Mouse (Mus musculus) right cerebral cortex, postnatal 14 days (tissue): ENCODE data around the gene Tctn3.
"Not testable (repeated sequence)": the region's sequence is repeated elsewhere in the genome, so short reads cannot be mapped to it uniquely, and the experiment has no call there.

ENCODE experiments used
- DNase-seq: peaks from one replicate; pipeline ENCODE4 v3.0.0; 2022

Gene Tctn3

DNA sequence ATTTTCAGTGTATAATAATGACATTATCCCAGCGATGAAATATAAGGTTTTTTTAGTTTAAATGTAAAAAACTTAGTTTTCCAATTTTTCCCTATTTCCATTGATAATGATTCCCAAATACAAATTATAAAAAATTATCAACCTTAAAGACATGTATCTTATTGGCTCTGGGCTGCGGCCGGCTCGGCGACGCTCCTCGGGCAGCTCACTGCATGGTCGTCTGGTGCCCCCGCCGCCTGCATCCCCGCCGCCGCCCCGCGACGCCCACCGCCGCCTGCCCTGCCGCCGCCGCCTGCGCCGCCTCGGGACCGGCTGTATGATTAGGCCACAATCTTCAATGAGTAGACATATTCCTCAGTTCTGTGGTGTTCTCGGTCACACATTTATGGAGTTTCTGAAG is 9.6 kb upstream of the Tctn3 start:
- DNase-seq: not testable (repeated sequence)

- no peak for DNase-seq
Measured at GRCm38 (mm10) chr19:40616021-40616420, 4.0 kb upstream of the Tctn3 start.

DNA sequence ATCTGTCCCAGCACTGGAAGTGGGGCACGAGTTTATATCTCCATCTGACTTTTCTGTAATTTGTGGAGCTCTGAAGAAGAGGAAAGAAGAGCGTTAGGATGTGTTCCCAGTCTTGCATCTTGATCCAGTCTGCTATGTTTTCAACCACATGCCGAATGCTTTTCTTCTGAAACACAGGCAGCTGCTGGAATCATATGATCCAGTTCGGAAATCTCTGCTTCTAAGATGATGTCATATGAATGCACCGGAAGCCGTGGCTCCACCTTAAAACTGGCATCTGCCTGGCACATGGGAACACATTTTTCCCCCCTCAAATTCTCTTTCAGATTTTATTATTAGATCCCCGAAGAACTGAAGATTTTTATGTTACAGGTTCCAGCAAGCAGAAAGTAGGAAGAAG is 2.8 kb upstream of the Tctn3 start:
- no peak for DNase-seq

DNA sequence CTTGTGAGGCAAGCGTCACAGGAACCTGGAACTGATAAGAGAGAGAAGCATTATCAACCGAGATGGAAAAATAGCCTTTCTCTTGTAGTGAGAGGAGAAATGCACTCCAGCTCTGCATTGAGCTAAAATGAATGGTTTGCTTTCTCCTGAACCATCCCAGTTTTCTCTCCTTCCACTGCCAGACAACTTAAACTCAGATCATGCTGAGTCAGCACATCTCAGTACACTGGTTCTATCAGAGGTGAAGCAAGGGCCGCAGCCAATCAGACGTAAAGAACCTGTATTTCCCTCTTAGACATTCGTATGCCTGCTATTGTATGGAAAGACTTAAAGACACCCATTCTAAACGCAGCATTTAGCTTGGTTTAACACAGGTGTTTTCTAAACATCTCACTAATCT is 4.4 kb downstream of the Tctn3 start:
- no peak for DNase-seq

- DNase-seq: no peak
Measured at GRCm38 (mm10) chr19:40605189-40605588, 6.8 kb downstream of the Tctn3 start.

- no peak for DNase-seq
Measured at GRCm38 (mm10) chr19:40601870-40602269, 10.2 kb downstream of the Tctn3 start.

DNA sequence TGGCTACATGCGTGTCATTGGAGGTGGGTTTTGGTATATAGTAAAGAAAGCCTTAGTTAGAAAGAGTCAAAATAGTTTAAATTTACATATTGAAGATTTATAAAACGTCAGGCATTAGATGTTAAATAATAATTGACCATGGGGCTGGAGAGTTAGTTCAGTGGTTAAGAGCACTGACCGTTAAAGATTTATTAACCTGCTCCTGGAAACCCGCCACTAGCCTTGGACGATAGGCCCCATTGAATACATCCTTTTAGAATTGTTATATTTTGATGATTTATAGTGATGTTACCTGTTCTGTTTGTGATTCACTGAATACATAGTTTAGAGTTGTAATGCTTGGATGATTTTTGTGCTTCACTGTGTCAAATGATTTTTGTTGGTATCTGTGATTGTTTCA is 11.2 kb downstream of the Tctn3 start:
- not testable (repeated sequence) for DNase-seq

GRCm38 (mm10) chr19:40595831-40596230 is 16.2 kb downstream of the Tctn3 start:
- no peak for DNase-seq

GRCm38 (mm10) chr19:40595231-40595630 is 16.8 kb downstream of the Tctn3 start:
- no peak for DNase-seq

- DNase-seq: no peak
Measured at GRCm38 (mm10) chr19:40589530-40589880, 22.5 kb downstream of the Tctn3 start.

DNA sequence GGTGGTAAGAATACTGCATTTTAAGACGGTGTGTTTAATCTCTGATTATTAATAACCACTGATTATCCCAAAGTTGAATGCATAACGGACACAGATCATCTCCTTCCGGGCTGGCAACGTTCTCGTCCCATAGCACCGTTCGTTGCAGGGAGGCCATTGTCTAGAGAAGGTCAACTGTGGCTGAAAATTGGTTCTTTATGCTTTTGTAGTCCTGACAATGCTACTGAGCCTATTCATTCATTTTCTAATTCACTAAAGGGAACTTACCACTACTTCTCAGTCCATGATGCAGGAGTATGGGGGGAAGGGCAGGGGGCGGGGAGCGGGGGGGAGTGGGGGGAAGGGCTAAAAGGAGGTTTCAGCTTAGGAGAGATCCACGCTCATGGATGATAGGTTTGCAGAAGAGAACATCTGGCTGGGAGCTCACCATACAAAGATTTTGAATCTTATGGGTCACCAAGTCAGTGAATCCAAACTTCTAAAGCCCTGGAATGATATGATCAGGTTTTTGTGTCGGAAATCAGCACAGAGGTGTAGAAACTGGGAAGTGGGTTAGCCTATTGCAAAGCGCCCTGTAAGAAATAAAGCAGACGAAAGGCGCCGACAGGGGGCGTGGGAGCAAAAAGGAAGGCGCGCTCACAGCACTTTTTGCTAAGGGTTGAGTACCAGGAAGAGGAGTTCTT is 23.0 kb downstream of the Tctn3 start:
- DNase-seq: peak; percentile 92

DNA sequence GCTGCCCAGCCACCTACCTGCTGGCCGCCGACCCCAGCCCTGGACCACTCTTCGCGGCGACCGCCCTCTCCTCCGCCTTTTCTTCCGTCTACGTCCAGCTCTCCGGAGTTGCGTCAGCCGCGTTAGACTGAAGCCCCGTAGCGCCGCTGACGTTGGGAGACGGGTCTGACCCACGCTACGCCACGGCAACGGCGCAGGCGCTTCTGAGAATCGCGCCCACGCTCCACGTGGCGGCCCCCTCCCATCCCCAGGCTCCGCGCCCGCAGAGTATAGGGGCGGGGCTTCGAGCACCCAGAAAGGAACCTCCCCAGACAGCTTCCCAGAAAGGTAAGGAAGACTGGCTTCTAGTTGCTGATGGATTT is 23.8 kb downstream of the Tctn3 start, which contains the start of gene Aldh18a1:
Aldh18a1 (minus strand) TSS at position 171 of the 362 bp plus-strand sequence.
- DNase-seq: peak; percentile 96

DNA sequence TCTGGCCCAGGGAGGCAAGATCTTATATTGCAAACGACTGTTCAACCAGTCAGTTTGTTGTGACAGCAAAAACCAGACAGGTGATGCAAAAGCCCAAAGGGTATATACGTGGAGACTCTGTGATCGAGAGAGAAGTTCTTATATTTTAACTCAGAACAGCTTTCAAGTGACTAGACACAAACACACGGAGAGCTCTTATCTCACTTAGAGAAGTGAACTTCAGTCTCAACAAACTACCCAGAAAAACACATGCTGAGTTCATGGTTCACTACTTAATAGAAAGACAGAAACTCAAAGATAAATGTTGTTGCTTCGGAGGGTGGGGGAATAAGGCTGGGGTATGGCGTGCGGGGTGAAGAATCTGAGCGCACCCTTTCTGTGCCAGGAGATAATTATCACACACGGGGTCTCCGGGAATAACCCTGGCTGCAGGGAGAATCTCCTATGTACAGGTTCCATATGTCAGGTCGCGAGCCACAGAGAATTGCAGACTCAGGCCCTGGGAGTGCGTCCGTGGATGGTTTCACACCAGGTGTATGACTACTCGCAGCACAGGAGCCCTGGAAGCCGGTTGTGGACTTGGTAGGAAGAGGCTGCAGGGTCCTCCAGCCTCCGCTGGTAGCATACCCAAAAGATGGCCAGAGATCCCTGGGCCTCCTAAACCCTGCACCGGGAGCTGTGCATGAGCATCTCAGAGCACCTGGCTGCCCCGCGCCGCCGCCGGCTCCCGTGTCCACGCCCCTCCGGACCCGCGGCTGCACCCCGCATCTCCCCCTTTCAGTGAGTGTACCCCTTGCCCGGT is 24.3 kb downstream of the Tctn3 start:
- DNase-seq: no peak

- DNase-seq: no peak
Measured at GRCm38 (mm10) chr19:40586908-40587307, 25.1 kb downstream of the Tctn3 start.

DNA sequence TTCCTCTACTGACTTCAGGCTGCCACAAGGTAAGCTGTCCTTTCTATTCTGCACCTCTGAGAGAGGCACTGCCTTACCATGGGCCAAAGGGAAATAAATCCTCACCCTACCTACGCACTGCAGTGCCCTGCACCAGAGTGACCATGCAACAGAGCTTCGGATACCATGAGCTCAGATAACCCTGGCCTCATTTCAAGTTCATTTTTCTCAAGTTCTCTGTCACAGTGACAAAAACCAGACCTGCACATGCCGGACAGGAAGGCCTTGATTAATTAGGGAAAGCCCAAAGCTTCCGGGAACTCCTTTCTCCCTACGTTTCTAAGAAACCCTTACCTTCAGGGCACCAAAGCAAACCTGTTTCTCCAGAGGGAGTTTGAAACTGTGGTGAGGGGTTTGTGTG is 30.4 kb downstream of the Tctn3 start:
- DNase-seq: no peak

- DNase-seq: no peak
Measured at GRCm38 (mm10) chr19:40580902-40581301, 31.1 kb downstream of the Tctn3 start.

GRCm38 (mm10) chr19:40575438-40575837 is 36.6 kb downstream of the Tctn3 start:
- DNase-seq: no peak

DNA sequence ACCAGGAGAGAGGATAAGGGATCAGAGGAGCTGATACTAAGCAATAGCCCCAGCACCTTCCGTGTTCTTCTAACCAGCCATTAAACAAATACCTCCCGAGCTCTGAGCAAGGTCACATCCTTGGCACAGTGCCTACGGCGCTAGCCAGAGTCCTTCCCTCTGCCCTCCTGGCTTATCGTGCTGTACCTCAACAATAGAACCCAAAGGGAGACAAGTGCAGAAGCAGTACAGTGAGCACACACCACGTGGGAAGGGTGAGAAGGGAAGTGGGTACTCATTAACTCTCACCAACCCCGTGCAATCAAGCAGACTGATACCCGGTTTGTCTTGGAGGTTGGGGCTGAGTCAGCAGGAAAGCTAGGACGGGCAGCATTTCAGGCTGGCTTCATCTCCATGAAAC is 41.3 kb downstream of the Tctn3 start:
- DNase-seq: no peak

GRCm38 (mm10) chr19:40567616-40568015 is 44.4 kb downstream of the Tctn3 start:
- DNase-seq: no peak

DNA sequence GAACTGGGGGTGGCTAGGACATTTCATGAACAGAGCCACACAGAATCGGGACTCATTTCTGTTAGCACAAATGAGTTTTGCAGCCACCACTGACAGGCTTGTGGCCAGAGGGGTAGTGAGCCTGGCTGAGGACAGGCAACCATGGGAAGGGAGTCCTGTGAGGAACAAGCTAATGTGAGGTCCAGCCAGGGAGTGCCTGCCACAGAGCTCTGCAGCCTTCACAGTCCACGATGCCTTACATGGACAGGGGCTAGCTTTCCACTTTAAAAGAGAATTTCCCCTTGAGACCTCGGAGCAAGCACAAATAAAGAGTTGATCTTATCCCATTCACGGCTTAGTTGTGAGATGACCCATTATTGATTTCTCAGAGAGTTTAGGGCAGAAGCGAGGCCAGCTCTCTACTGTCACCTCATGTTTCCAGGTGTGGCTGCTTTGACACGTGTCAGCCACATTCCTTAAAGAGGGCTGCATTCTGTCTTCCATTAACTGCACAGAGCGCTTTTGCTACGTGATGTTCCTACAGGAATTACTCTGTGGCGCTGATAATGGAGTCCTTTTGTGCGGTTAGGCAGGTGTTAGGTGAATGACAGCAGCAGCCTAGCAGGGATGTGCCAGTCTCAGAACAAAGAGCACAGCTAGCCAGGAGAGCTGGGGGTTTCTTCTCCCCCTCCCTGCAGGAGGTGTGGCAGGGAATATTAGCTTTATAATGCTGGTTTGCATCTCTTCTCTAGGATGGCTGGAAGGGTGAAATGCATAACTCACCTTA is 48.0 kb downstream of the Tctn3 start:
- DNase-seq: no peak

DNA sequence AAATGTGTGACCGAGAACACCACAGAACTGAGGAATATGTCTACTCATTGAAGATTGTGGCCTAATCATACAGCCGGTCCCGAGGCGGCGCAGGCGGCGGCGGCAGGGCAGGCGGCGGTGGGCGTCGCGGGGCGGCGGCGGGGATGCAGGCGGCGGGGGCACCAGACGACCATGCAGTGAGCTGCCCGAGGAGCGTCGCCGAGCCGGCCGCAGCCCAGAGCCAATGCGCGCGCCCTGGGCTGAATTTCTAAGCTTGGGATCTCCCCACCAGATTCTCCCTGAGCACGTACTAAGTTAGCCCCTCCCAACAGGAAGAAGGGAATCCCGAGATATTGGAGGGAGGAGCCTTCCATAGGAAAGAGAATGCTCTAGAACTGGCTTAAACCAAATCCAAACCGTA is 50.5 kb downstream of the Tctn3 start:
- not testable (repeated sequence) for DNase-seq

DNA sequence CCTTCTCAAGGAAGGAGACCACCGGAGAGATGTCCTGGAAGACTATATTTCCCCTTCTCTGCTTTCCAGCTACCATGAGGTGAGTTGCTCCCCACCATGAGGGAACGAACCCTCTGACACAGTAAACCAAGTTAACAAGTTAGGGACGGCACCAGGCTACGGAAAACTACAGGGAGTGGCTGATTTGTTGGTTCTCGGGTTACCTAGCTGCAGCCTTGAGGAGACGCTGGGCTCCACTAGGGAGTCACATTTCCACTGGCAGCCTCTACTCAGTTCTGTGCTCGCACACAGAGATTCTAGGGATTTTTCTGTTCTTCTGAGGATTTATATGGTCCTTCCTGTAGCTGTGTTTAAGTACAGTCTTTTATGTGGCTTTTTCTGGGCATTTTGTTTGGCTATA is 56.0 kb downstream of the Tctn3 start:
- DNase-seq: no peak

DNA sequence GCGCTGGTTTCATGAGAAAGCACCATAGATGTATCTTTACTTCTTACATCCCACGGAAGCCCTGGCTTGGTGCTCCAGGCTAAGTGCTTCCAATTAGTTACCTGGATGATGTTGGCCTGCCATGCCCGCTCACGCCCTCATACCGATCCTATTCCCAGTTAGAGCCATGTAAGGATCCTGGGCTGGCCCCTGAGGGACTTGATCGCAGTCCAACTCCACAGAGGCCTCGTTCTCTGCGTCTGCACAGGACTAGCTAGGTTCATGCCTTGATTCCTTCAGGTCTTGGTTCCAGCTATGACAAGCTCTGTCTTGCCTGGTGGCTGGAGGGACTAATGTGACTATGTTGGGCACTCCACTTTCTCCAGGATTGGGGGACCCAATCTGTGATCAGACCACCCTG is 56.9 kb downstream of the Tctn3 start:
- no peak for DNase-seq

DNA sequence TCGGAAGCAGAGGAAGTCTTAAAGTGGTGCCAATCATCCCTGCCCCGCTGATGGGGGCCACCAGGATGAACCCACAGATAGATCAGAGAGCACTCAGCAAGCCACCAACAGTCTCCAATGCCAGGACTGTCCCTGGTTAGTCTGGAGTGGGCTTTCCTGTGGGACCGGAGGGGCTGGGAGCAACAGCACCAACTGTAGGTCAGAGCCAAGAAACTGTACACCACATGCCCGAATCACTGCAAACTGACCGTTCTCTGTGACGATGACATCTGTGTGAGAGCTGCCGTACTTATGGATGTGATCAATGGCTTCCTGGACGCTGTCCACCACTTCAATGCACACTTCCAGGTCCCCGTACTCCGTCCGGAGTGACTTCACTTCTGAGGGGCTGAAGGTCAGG is 57.7 kb downstream of the Tctn3 start:
- DNase-seq: no peak
